Mouse (Mus musculus) MEL-GATA-1-ER (cell line): ENCODE data around the gene Pde4d.

ENCODE experiments used
- DNase-seq: peaks from one replicate; pipeline ENCODE4 v3.0.0-alpha.2; 2012; ENCODE audit warnings: low read depth; ENCODE audit errors: extremely low read depth

Pde4d gene

GRCm38 (mm10) chr13:108449116-108450097 is at the start of gene Pde4d:
Pde4d (plus strand) TSS chr13:108449948.
- peak; percentile 69 for DNase-seq

DNA sequence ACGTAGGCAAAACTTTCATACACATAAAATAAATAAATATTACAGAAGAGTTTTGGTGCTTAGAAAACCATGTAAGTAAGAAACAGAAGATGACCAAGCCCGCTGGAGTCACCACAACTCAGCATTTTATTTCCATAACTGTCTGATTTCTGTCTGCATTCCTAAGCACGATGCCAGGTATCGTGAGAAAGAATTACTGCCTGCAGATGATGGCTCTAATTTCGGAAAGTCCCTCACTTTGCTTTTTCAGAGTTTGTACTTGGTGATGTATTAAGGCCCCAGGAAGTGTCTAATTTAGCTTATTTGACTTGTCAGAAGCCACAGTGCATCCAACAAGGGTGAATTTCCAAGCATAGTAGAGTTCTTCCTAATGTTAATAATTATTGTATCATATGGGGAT is 46.6 kb upstream of the Pde4d start:
- no peak for DNase-seq

- DNase-seq = no peak
Observed at GRCm38 (mm10) chr13:108404372-108404771, 45.4 kb upstream of the Pde4d start.

GRCm38 (mm10) chr13:108415464-108415863 is 34.3 kb upstream of the Pde4d start:
- DNase-seq = no peak

DNA sequence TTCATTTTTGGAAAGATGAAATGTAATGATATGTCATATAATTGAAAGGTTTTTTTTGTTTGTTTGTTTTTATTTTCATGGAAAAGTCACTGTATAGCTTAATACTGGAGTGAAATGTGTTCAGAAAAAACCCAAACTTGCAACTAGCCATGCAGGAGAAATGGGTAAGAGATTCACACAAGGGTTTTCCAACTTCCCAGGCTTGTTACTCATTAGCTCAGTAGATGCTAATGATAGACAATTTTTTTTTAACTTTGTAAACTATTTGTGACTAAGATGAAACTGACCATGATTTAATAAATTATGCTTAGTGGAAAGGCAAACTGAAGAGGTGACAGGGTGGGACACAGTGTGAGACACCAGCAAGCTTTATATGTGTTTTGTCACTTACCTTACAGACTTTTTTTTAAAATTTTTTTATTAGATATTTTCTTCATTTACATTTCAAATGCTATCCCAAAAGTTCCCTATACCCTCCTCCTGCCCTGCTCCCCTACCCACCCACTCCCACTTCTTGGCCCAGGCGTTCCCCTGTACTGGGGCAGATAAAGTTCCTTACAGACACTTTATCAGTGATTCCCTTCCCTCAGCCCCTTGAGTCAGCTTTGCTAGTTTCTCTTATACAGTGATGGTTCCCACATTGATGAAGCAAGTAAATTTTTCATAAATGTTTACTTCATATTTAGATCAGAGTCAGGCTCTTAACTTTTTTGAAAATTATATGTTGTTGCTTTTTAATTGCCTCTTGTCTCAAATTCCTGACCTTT is 30.8 kb upstream of the Pde4d start:
- DNase-seq = no peak

DNA sequence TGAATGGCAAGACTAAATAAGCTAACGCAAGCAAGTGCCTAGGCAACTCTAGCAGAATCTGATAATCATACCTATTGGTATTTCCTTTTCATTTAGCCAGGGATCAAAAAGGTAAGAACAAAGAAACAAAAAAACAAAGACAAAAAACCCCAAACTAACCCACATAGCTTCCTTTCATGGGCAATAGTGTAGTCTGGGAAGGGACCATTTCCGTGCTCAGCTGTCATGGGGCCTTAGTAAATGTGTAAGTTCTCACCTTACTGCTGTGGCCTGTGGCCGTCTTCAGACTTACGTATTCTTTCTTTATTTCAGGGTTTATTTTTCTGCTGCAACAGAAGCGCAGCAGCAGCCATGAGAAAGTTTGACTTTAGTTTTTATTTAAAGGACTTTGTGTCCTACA is 23.4 kb upstream of the Pde4d start:
- no peak for DNase-seq

GRCm38 (mm10) chr13:108428809-108429208 is 20.9 kb upstream of the Pde4d start:
- DNase-seq = no peak

GRCm38 (mm10) chr13:108429623-108430022 is 20.1 kb upstream of the Pde4d start:
- no peak for DNase-seq

DNA sequence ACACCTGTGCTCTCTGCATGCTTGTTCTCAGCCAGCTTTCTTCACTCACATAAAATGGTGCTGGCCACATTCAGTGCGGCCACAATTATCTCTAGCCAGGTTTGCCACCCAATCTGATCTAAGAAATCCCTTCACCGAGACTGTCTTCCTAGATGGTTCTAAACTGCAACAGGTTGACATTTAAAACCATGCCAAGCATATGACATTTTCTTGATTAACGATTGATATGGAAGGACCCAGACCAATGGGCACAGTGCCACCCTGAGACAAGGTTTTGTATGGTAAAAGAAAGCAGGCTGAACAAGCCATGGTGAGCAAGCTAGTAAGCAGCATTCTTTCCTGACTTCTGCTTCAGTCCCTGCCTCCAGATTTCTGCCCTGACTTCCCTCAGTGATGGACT is 18.0 kb upstream of the Pde4d start:
- DNase-seq = no peak

DNA sequence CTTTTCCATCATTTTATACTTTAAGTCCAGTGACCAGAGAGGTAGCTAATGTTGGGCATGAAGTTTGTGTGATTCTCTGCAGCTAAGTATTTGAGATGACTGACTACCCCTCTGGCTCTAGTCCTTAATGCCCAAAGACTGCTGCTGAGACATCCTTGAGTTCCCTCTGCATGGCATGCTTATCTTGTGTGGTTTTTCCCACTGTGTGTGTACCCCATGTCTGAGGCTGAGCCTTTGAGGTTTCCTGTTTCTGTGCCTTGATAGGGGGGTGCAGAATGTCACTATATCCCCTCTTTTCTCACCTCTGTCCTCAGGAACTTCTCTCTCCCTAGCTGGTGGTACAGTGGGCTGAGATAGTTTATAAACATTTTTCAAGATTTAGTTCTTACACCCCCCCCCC is 14.1 kb upstream of the Pde4d start:
- no peak for DNase-seq

DNA sequence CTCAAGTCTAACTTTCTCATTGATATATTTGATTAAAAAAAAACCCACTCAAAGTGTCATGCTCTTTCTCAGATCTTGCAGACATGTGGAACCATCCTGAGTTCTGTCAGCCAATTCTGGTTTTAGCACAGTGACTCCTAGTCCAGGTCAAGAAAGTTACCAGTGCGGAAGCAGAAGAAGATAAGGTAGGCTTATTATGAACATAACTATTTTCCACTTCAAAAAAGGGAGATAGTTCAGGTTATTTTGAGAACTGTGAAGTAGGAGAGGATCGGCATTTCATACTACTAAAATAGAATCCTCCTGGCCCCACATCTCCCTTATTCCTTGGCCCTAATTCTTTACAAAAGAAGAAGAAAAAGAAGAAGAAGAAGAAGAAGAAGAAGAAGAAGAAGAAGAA is 12.3 kb upstream of the Pde4d start:
- DNase-seq = no peak

DNA sequence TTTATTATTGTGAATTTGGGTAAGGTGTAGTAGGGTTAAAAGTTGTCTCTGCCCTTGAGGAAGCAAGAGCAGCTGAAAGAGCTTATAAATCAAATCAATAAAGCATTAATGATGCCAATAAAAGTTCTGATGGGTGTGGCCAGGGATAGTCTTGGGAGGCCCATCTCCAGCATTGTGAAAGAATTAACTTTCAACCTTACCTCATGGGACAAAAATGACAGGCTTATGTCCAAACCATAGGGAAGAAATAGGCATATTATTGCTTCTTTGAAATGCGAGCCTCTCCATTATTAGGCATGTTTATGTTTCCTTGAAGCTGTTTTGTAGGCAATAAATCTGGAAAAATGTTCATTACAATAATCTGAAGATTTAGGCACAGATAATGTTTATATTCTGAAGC is 10.7 kb upstream of the Pde4d start:
- no peak for DNase-seq

DNA sequence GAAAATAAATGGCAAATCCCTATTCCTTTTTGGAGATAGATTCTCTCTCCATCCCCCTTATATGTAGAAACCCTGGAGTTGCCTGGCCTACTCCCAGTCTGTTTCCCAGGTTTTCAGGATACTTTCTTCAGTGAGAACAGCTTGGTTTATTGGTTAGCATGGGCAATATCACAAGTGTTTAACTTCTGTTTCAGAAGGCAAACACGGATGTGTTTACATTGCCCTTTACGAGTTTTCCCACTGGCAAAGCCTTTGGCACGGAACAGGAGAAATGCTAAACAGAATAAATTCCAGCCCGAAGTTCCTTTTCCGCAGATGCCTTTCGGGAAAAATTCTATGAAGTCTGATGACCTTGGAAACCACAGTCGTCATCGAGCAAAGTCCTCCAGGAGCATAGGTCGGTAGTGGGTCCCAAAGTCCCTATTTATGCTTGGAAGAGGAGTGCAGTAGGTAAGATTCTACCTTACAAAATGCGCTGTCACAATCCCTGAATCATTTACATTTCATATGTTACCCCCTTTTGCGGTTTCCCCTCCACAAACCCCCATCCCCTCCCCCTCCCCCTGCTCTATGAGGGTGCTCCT is 1.3 kb upstream of the Pde4d start:
- DNase-seq = no peak

DNA sequence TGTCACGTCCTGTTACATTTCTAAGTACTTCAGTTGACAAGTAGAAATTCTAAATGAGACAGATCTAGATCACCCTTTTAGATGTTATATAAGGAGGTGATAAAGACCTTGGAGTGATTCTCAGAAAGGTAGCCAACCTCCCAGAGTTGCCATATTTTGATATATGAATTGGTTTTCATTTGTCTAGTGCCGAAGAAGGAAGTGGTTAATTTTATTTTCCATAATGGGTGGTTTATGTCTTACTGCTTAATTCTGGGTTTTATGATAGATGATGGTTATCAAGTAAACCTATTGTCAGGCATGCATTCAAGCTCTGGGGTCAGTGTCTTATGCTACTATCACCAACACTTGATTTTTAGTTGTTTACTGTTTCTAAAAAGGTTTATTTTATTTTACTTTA is 1.4 kb downstream of the Pde4d start:
- no peak for DNase-seq

DNA sequence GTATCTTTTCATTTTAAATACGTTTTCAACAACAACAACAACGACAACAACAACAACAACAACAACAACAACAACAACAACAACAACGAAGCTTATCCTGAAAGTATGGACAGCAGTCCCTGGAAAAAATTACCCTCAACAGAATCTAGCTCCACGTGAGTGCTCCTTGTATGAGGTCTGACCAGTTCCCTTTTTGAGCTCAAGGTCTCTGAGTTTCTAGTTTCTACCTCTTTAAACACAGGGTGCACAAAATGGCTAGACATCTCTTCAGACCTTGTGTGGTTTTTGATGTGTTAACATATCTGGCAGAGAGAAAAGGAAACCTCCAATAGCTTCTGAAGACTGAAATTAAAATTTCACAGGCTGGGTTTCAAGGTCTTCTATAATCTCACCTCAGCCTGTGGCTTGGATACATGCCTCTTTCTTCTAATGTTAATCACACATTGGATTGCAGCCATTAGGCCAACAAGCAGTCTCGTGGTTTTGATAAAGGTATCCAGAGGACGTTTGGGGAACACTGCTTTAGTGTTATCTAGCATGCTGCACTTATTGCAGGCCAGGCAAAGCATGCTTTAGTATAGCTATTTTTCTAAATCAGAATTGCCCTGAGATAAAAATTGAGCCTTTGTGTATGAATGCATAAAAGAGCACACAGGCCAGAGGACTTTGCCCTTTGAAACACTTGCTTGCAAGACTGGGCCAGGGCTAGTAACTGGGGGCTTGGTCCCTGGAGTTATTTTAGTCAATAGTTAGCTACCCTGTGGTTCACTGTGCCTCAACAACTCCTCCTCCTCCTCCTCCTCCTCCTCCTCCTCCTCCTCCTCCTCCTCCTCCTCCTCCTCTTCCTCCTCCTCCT is 3.5 kb downstream of the Pde4d start:
- peak; percentile 49 for DNase-seq

DNA sequence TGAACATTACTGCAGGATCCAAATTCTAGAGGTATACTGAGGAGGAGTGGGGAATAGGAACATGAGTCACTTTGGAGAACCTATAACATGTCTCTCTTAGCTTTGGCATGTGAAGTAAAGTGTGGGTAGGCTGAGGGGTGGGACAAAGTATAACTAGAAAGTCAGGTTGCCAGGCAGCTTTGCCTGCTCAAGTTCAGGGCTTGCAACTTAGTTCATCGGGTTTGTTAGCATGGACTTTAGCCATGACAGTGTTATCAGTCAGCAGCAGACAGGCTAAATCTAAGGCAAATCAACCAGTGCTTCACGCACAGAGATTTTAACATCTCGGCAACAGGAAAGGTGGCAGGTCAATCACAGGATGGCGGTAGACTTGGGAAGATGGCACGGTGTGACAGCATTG is 12.8 kb downstream of the Pde4d start:
- DNase-seq = no peak

- DNase-seq = no peak
Observed at GRCm38 (mm10) chr13:108465755-108466154, 16.0 kb downstream of the Pde4d start.

GRCm38 (mm10) chr13:108467046-108467445 is 17.3 kb downstream of the Pde4d start:
- no peak for DNase-seq

GRCm38 (mm10) chr13:108480451-108480850 is 30.7 kb downstream of the Pde4d start:
- DNase-seq = no peak

- DNase-seq = no peak
Observed at GRCm38 (mm10) chr13:108485036-108485435, 35.3 kb downstream of the Pde4d start.

GRCm38 (mm10) chr13:108487066-108487465 is 37.3 kb downstream of the Pde4d start:
- no peak for DNase-seq
